Mouse (Mus musculus) forebrain, embryonic 16.5 days (tissue): ENCODE measurements around the gene Wdr77. TPM values are rescaled to one million over a fixed set of nuclear protein-coding genes. Genes with fewer than 3 reads are reported as not detected.
A peak's percentile ranks its signal among the peaks of the same experiment; 100 is the strongest.
"Not testable (repeated sequence)": the region's sequence is repeated elsewhere in the genome, so short reads cannot be mapped to it uniquely, and the experiment has no call there.

Source experiments
- ATAC-seq: fragments of 200-750 bp; cut with Nextera tagmentation; 2 replicates; pipeline ENCODE4 v1.8.0; 2017; ENCODE audit warnings: mild to moderate bottlenecking, moderate library complexity
- H3K27ac ChIP-seq: fragments of 300-500 bp; sonication (generic); 2 replicates; pipeline ENCODE4 v1.5.1; 2014; ENCODE audit warnings: low read length, control low read depth
- H3K27me3 ChIP-seq: fragments of 300-500 bp; sonication (generic); replicated peaks from 2 replicates; pipeline ENCODE4 v1.6.1; 2014; ENCODE audit warnings: low read length; ENCODE audit not compliant: control insufficient read depth, insufficient read depth
- H3K36me3 ChIP-seq: fragments of 300-500 bp; sonication (generic); 2 replicates; pipeline ENCODE4 v1.6.1; 2014; ENCODE audit not compliant: control insufficient read depth, insufficient read depth
- H3K4me1 ChIP-seq: fragments of 300-500 bp; sonication (generic); replicated peaks from 2 replicates; pipeline ENCODE4 v1.6.1; 2014; ENCODE audit warnings: low read length; ENCODE audit not compliant: control insufficient read depth, insufficient read depth
- H3K4me2 ChIP-seq: fragments of 300-500 bp; sonication (generic); 2 replicates; pipeline ENCODE4 v1.6.1; 2014; ENCODE audit warnings: mild to moderate bottlenecking, low read length, control low read depth
- H3K4me3 ChIP-seq: fragments of 300-500 bp; sonication (generic); replicated peaks from 2 replicates; pipeline ENCODE4 v1.5.1; 2014; ENCODE audit warnings: mild to moderate bottlenecking, low read length, control low read depth
- H3K9ac ChIP-seq: fragments of 300-500 bp; sonication (generic); replicated peaks from 2 replicates; pipeline ENCODE4 v1.6.1; 2014; ENCODE audit warnings: low read depth, low read length, control low read depth
- H3K9me3 ChIP-seq: fragments of 300-500 bp; sonication (generic); 2 replicates; pipeline ENCODE4 v1.6.1; 2016; ENCODE audit warnings: low read length; ENCODE audit not compliant: control insufficient read depth
- WGBS: fragments of 180-500 bp; shearing (Covaris S2); extraction: QIAGEN DNeasy Blood & Tissue Kit; methylation state at CpG from one replicate; pipeline ENCODE4 v1.1.7; 2014; 5-methylcytosine and 5-hydroxymethylcytosine counted together
- polyA plus RNA-seq: library from polyadenylated mRNA; unstranded; fragments of >200 nt; fragmentation: Nextera tagmentation; extraction: Ambion mirVana; gene quantifications from 2 replicates; pipeline ENCODE4 v1.2.1, GENCODE M21; 2015

Gene Wdr77
- 111 and 118 TPM in 2 replicates for polyA plus RNA-seq

GRCm38 (mm10) chr3:105958974-105959580, at the start of gene Wdr77:
TSS of gene Wdr77 (plus strand) at chr3:105959369.
- Histone ChIP-seq H3K4me1 (peaks cover 27% of the 10 kb centered on the region), H3K36me3 (peaks cover 28% of the 10 kb centered on the region), H3K27me3 (no peaks in the 10 kb centered on the region), H3K9me3 (no peaks in the 10 kb centered on the region), H3K4me3 (peak within 1 kb of the TSS; percentile 89), H3K4me2 (peak within 1 kb of the TSS; percentile 90), H3K27ac (peak within 1 kb of the TSS; percentile 86), H3K9ac (peak within 1 kb of the TSS; percentile 98)
- WGBS, result 0% methylated on average over 52 of the region's 52 CpGs
- peak; percentile 98 for ATAC-seq

- no peak overlapping the region for H3K4me2 ChIP-seq
- no peak overlapping the region for H3K9ac ChIP-seq
- H3K36me3 ChIP-seq, result no peaks in the 10 kb centered on the region
- no peaks in the 10 kb centered on the region for H3K9me3 ChIP-seq
- H3K4me3 ChIP-seq, result no peak overlapping the region
- H3K27ac ChIP-seq, result no peak overlapping the region
- no peaks in the 10 kb centered on the region for H3K4me1 ChIP-seq
- H3K27me3 ChIP-seq, result no peaks in the 10 kb centered on the region
- no peak for ATAC-seq
- 76% methylated on average over 11 of the region's 11 CpGs for WGBS
These were observed 48.5 kb upstream of the Wdr77 start for GRCm38 (mm10) chr3:105910519-105911190.

DNA sequence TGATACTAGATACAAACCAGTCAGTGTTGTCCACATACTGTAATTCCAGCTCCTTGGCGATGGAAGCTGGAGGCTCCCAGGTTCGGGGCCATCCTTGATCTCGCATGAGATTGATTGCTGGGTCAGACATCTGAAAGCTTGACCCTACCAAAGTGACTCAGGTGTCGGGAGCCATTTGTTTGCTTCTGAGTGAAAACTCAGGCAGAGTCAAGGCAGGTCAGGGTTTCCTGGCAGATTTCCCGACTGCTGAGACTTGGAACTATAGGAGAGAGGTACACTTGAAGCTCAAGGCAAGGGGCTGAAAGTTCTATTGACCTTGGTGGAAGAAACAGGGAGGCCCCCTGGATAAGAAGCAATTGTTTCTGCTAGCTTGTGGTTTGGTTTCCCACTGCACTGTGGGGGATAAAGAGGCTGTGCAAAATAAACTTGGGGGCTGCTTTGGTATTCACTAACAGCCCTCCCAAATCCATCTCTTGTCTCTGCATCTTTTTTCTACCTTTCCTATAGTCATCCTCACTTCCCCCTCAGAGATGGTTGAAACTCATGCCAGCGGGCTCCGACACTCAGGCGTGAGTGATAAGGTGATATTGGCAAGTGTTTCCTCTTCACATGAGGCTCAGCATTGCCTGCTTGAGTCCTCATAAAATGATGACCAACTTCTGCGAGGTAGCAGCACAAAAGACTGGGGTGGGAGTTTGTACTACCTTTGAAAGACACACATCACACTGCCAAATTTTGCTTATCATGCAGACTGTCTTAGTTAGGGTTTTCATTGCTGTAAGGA, 46.9 kb upstream of the Wdr77 start:
- Histone ChIP-seq H3K9me3 (no peaks in the 10 kb centered on the region), H3K4me3 (no peak overlapping the region), H3K4me1 (no peaks in the 10 kb centered on the region), H3K9ac (no peak overlapping the region), H3K4me2 (no peak overlapping the region), H3K36me3 (no peaks in the 10 kb centered on the region), H3K27ac (no peak overlapping the region), H3K27me3 (no peaks in the 10 kb centered on the region)
- no peak for ATAC-seq
- WGBS, result 84% methylated on average over 9 of the region's 9 CpGs

DNA sequence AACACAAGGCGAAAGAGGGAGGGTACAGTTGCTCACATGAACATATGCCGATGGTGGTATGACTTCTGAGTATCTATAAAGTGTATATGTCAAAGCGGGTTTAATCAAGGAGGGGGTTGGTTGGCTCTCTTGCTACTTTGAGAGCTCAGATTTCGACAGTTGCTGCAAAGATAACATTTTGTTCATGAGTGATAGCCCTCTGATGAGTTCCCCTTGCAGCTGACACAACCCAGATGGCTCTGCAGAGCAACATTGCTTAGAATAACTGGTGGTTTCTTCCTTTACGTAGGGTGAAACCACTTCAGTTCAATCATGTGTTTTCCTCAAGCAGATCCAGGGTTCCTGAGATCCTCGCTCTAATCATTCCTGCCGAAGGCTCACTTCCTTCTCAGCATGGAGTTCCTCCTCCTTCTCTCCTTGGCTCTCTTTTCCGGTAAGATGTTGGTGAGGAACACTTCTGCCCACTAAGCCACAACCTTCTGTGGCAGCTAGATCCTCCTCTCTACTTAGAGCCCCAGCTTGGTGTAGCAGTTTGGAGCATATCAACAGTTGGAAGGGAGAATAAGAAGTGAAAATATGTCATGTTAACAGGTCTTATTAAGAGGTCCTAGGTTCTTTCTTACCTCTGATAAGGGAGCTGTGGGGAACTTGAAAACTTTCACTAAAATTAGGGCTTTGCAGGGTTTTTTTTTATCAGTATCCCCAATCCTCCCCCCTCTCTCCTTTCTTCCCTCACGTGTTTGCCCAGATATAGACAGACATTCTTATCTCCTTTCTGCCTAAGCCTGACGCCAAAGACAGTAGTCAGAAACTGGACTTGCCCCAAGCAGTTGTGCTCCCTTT, 45.1 kb upstream of the Wdr77 start:
- Histone ChIP-seq H3K4me3 (no peak overlapping the region), H3K9ac (no peak overlapping the region), H3K4me2 (no peak overlapping the region), H3K27ac (no peak overlapping the region), H3K9me3 (no peaks in the 10 kb centered on the region), H3K36me3 (no peaks in the 10 kb centered on the region), H3K4me1 (no peaks in the 10 kb centered on the region), H3K27me3 (no peaks in the 10 kb centered on the region)
- WGBS, result 87% methylated on average over 10 of the region's 10 CpGs
- ATAC-seq, result no peak

DNA sequence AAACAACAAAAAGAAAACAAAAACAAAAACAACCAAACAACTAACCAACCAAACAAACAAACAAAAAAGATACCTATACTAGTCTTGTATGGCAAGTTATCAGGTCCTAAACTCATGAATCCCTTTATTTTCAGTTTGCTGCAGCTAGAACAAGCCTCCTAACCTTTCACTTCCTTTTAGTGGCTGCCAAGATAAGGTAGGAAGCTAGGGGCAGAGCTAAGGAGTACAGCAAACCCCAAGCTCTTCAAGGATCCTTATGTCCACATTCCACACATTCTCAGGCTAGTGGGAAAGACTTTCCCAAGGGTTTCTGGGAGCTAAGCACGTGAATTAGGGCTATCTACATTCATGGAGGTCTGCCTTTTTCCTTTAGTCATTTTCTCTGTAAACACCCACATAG, 43.9 kb upstream of the Wdr77 start:
- Histone ChIP-seq H3K4me2 (no peak overlapping the region), H3K27ac (no peak overlapping the region), H3K9me3 (no peaks in the 10 kb centered on the region), H3K4me3 (no peak overlapping the region), H3K36me3 (no peaks in the 10 kb centered on the region), H3K27me3 (no peaks in the 10 kb centered on the region), H3K4me1 (no peaks in the 10 kb centered on the region), H3K9ac (no peak overlapping the region)
- no peak for ATAC-seq
- WGBS, result 59% methylated on average over 1 of the region's 1 CpGs

- not testable (repeated sequence) for H3K36me3 ChIP-seq, H3K9ac ChIP-seq, H3K9me3 ChIP-seq, H3K27ac ChIP-seq, H3K4me2 ChIP-seq, ATAC-seq, H3K4me1 ChIP-seq, H3K27me3 ChIP-seq, H3K4me3 ChIP-seq
These were observed 42.7 kb upstream of the Wdr77 start for GRCm38 (mm10) chr3:105916455-105916854.

DNA sequence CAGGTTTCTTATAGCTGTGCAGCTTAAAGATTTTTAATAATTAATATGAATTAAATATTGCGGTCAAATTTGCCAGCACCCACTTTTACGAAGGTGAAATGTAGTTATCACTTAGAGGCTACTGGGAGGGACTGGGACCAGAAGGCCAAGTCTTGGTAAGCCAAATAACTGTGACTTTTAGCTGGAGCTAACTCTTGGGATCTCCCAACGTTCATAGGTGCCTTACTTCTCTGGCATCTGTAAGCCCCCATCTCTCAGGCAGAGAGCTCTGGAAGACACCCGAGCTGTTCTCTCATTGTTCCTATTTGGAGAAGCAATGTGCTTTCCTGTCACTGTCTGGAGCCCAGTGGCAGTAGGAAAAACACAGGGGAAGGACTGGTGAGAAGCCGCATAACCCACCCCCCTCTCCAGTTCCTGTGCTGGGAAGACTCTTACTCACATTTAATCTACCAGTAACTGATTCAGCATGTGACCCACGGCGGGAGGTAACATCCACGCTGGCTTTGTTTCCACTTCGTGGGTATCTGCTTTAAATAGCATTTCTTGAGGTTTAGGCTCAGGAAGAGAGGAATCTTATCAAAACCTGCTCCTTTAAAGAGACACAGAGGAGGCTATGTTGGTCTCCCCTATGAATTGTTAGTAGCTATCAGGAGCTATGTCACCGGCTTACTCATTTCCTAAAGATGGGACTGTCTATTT, 41.4 kb upstream of the Wdr77 start:
- H3K9me3 ChIP-seq, result no peaks in the 10 kb centered on the region
- H3K4me1 ChIP-seq, result no peaks in the 10 kb centered on the region
- no peak overlapping the region for H3K27ac ChIP-seq
- no peaks in the 10 kb centered on the region for H3K36me3 ChIP-seq
- H3K27me3 ChIP-seq, result no peaks in the 10 kb centered on the region
- no peak overlapping the region for H3K9ac ChIP-seq
- WGBS, result 75% methylated on average over 10 of the region's 10 CpGs
- H3K4me2 ChIP-seq, result no peak overlapping the region
- no peak overlapping the region for H3K4me3 ChIP-seq
- no peak for ATAC-seq

DNA sequence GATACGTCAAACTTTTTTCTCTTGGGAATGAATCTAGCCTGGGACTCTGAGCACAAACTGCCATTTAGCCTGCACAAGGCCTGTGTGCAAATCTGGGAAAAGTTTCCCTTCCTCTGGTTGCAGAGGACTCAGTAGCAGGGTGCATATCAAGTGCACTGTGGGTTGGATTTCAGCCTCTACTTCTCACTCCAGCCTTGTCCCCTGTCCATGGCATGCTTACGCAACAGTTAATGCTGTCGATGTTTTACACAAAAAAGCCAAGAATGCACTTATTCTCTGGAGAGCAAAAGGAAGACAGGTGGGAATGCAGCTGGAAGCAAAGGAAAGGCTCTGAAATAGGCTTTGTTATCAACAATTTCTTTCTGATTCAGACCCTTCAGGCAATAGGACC, 40.8 kb upstream of the Wdr77 start:
- H3K9ac ChIP-seq, result no peak overlapping the region
- no peak overlapping the region for H3K27ac ChIP-seq
- no peaks in the 10 kb centered on the region for H3K4me1 ChIP-seq
- H3K27me3 ChIP-seq, result no peaks in the 10 kb centered on the region
- no peaks in the 10 kb centered on the region for H3K9me3 ChIP-seq
- no peak overlapping the region for H3K4me2 ChIP-seq
- H3K36me3 ChIP-seq, result no peaks in the 10 kb centered on the region
- WGBS, result 76% methylated on average over 3 of the region's 3 CpGs
- H3K4me3 ChIP-seq, result no peak overlapping the region
- no peak for ATAC-seq
